Mouse (Mus musculus): ENCODE data around the gene Olfr1240. TPM values are rescaled to one million over a fixed set of nuclear protein-coding genes. Genes with fewer than 3 reads are reported as not detected.

The Olfr1240 gene
- polyA plus RNA-seq (2014; fragmentation: Nextera tagmentation; extraction: Ambion mirVana): not detected in 2 replicates

DNA sequence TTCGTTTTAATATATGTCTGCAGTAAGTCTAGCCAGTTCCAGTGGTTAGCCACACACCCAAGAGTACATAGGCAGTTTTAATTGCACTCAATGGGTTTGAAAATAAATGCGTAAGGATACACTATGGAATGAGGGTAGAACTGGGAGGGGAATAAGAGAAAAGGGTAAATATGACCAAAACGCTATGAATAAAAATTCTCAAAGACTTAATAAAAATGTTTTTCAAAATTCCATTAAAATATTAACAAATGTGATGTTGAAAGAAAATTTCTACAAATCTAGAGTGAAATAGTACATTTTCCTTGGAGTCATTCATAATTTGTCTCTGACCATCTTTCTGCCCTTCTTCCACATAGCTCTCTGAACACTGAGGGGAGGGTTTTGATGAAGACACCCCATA is at the start of gene Olfr1240:
Olfr1240 (minus strand) TSS at position 101 of the 400 bp plus-strand sequence.
- DNase-seq: no peak
- no peak within 1 kb of the TSS for H3K9ac ChIP-seq (replicated peaks; ENCODE audit: low read length)
- H3K4me2 ChIP-seq (ENCODE audit: low read length): no peak within 1 kb of the TSS
- 86% methylated on average over 3 of the region's 3 CpGs for WGBS
- H3K27me3 ChIP-seq (ENCODE audit: control insufficient read depth, insufficient read depth, low read length): no peaks in the 10 kb centered on the region
- H3K4me3 ChIP-seq (replicated peaks; ENCODE audit: low read depth, low read length): no peak within 1 kb of the TSS
- no peaks in the 10 kb centered on the region for H3K4me1 ChIP-seq (ENCODE audit: control insufficient read depth, insufficient read depth, low read length)
- H3K36me3 ChIP-seq (ENCODE audit: control insufficient read depth, insufficient read depth, low read length): no peaks in the 10 kb centered on the region
- H3K9me3 ChIP-seq (ENCODE audit: control insufficient read depth, low read length): no peaks in the 10 kb centered on the region
- ATAC-seq (ENCODE audit: low FRiP score, low TSS enrichment): no peak
- H3K27ac ChIP-seq (replicated peaks; ENCODE audit: low read depth, low read length): no peak within 1 kb of the TSS

DNA sequence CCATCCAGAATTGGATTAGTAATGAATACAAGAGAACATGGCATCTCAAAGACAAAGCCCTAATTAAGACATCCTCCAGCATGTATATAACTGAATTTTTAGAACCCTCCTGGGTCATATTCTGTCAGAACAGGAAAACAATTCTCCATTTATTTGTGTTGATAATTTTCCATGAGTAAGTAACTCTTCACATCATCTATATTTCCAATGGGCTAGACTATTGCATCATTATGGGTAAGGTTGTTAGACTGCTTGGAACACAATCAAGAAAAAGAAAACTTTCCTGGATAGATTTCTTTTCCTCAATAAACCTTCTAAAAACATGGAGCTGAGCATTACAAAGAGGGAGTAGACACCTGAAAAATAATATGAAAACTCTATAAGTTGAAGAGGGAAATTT is 44.2 kb upstream of the Olfr1240 start, which contains the start of gene Olfr1241:
Olfr1241 (minus strand) TSS at position 101 of the 400 bp plus-strand sequence.
- H3K4me3 ChIP-seq (replicated peaks; ENCODE audit: low read depth, low read length): no peak within 1 kb of the TSS
- H3K4me1 ChIP-seq (ENCODE audit: control insufficient read depth, insufficient read depth, low read length): no peaks in the 10 kb centered on the region
- H3K4me2 ChIP-seq (ENCODE audit: low read length): no peak within 1 kb of the TSS
- DNase-seq (no peak), ATAC-seq (ENCODE audit: low FRiP score, low TSS enrichment) (no peak)
- H3K27ac ChIP-seq (replicated peaks; ENCODE audit: low read depth, low read length): no peak within 1 kb of the TSS
- H3K36me3 ChIP-seq (ENCODE audit: control insufficient read depth, insufficient read depth, low read length): no peaks in the 10 kb centered on the region
- H3K9me3 ChIP-seq (ENCODE audit: control insufficient read depth, low read length): no peaks in the 10 kb centered on the region
- no peak within 1 kb of the TSS for H3K9ac ChIP-seq (replicated peaks; ENCODE audit: low read length)
- no peaks in the 10 kb centered on the region for H3K27me3 ChIP-seq (ENCODE audit: control insufficient read depth, insufficient read depth, low read length)

DNA sequence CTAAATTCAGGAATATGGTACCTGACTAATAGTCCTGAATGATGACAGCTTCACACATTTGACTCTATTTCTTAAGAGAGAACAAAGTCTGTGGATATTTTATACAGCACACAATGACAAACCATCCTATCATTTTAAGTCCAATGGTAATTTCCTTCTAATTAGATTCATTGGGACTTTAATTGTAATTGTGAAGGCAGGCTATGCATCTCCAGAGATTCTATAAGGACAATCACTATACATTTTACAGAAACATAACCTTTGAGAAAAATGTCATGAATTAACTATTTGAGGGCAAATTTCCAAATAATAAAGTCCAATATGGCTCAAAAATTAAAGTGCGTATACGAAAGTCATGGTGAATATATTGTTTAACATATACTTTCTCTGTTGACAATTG is 22.5 kb downstream of the Olfr1240 start, which contains the start of gene Olfr1239:
Olfr1239 (minus strand) TSS at position 101 of the 400 bp plus-strand sequence.
- Histone ChIP-seq H3K27me3 (ENCODE audit: control insufficient read depth, insufficient read depth, low read length) (no peaks in the 10 kb centered on the region), H3K4me1 (ENCODE audit: control insufficient read depth, insufficient read depth, low read length) (no peaks in the 10 kb centered on the region), H3K36me3 (ENCODE audit: control insufficient read depth, insufficient read depth, low read length) (no peaks in the 10 kb centered on the region), H3K9me3 (ENCODE audit: control insufficient read depth, low read length) (no peaks in the 10 kb centered on the region), H3K9ac (replicated peaks; ENCODE audit: low read length) (no peak within 1 kb of the TSS), H3K27ac (replicated peaks; ENCODE audit: low read depth, low read length) (no peak within 1 kb of the TSS), H3K4me2 (ENCODE audit: low read length) (no peak within 1 kb of the TSS), H3K4me3 (replicated peaks; ENCODE audit: low read depth, low read length) (no peak within 1 kb of the TSS)
- no peak for DNase-seq
- ATAC-seq (ENCODE audit: low FRiP score, low TSS enrichment): no peak
- WGBS: over 99% methylated on average over 2 of the region's 2 CpGs

DNA sequence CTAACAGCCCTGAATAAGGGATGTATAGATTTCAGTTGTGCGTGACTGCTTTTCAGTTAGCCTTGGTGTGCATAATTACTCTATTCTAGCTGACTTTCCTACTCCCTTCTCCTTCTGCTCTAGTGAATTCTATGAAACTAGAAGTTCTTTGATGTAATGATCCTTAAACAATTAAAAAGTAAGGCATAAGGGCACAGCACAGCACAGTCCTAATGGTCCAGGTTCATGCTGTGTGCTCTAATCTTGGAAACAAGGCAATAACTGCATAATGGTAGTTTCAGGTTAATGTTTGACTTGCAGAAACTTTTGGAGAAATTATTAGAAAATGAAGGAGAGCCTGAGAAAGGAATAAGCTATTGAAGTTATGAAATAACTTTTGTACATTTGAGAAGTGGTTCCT is 28.2 kb downstream of the Olfr1240 start:
- no peak overlapping the region for H3K4me3 ChIP-seq (replicated peaks; ENCODE audit: low read depth, low read length)
- H3K9me3 ChIP-seq (ENCODE audit: control insufficient read depth, low read length): no peaks in the 10 kb centered on the region
- no peaks in the 10 kb centered on the region for H3K4me1 ChIP-seq (ENCODE audit: control insufficient read depth, insufficient read depth, low read length)
- no peaks in the 10 kb centered on the region for H3K27me3 ChIP-seq (ENCODE audit: control insufficient read depth, insufficient read depth, low read length)
- DNase-seq (no peak), ATAC-seq (ENCODE audit: low FRiP score, low TSS enrichment) (no peak)
- no peak overlapping the region for H3K9ac ChIP-seq (replicated peaks; ENCODE audit: low read length)
- no peak overlapping the region for H3K4me2 ChIP-seq (ENCODE audit: low read length)
- 95% methylated on average over 1 of the region's 1 CpGs for WGBS
- H3K36me3 ChIP-seq (ENCODE audit: control insufficient read depth, insufficient read depth, low read length): no peaks in the 10 kb centered on the region
- H3K27ac ChIP-seq (replicated peaks; ENCODE audit: low read depth, low read length): no peak overlapping the region

DNA sequence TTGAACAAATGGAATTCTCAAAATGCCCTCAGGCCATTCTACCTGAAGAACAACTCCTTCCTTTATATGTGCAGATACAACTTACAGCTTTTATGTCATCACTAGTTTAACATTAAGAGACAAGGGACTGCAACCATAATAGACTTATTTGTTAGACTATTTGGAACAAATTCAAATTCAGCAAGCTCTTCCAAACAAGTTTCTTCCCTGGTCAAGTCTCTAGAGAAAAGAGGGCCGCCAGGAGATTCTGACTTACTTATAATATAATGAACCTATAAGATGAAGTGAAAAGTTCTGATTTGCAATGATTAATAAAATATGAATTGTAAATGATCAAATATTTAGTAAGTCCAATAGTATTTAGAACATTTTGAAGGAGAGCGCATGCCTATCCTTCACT is 33.2 kb downstream of the Olfr1240 start, which contains the start of gene Olfr1238:
Olfr1238 (minus strand) TSS at position 101 of the 400 bp plus-strand sequence.
- DNase-seq (no peak), ATAC-seq (ENCODE audit: low FRiP score, low TSS enrichment) (no peak)
- Histone ChIP-seq H3K27me3 (ENCODE audit: control insufficient read depth, insufficient read depth, low read length) (no peaks in the 10 kb centered on the region), H3K4me3 (replicated peaks; ENCODE audit: low read depth, low read length) (no peak within 1 kb of the TSS), H3K4me2 (ENCODE audit: low read length) (no peak within 1 kb of the TSS), H3K36me3 (ENCODE audit: control insufficient read depth, insufficient read depth, low read length) (no peaks in the 10 kb centered on the region), H3K27ac (replicated peaks; ENCODE audit: low read depth, low read length) (no peak within 1 kb of the TSS), H3K4me1 (ENCODE audit: control insufficient read depth, insufficient read depth, low read length) (no peaks in the 10 kb centered on the region), H3K9me3 (ENCODE audit: control insufficient read depth, low read length) (no peaks in the 10 kb centered on the region), H3K9ac (replicated peaks; ENCODE audit: low read length) (no peak within 1 kb of the TSS)
- 93% methylated on average over 2 of the region's 2 CpGs for WGBS

DNA sequence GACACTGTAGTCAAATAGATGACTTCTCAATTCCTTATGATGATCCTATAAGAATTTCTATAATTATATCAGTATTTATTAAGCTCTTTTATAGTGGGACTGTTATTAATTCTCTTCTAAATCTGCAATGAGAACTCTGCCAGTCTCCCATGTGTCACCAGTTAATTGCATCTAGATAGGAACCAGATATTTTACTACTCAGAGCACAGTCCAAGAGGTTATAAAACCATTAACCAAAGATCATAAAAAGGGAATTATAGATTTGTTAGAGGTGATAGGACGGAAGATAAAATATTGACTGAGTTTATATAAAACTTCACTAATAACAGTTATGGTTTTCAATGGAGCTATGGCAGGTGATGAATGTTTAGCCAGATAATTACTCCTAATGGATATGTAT is 41.9 kb downstream of the Olfr1240 start:
- DNase-seq: no peak
- ATAC-seq (ENCODE audit: low FRiP score, low TSS enrichment): no peak
- H3K27me3 ChIP-seq (ENCODE audit: control insufficient read depth, insufficient read depth, low read length): no peaks in the 10 kb centered on the region
- no peak overlapping the region for H3K4me3 ChIP-seq (replicated peaks; ENCODE audit: low read depth, low read length)
- no peak overlapping the region for H3K9ac ChIP-seq (replicated peaks; ENCODE audit: low read length)
- no peaks in the 10 kb centered on the region for H3K4me1 ChIP-seq (ENCODE audit: control insufficient read depth, insufficient read depth, low read length)
- WGBS: 92% methylated on average over 1 of the region's 1 CpGs
- no peaks in the 10 kb centered on the region for H3K36me3 ChIP-seq (ENCODE audit: control insufficient read depth, insufficient read depth, low read length)
- no peaks in the 10 kb centered on the region for H3K9me3 ChIP-seq (ENCODE audit: control insufficient read depth, low read length)
- H3K27ac ChIP-seq (replicated peaks; ENCODE audit: low read depth, low read length): no peak overlapping the region
- no peak overlapping the region for H3K4me2 ChIP-seq (ENCODE audit: low read length)

Other genes starting within 250 kb of the Olfr1240 start
- not detected in 2 replicates for gene Olfr1226, start 243.0 kb downstream of the Olfr1240 start, polyA plus RNA-seq (2014; fragmentation: Nextera tagmentation; extraction: Ambion mirVana)
- not detected in 2 replicates for gene Olfr1228, start 188.9 kb downstream of the Olfr1240 start, polyA plus RNA-seq (2014; fragmentation: Nextera tagmentation; extraction: Ambion mirVana)
- gene Olfr1229, start 155.0 kb downstream of the Olfr1240 start, polyA plus RNA-seq (2014; fragmentation: Nextera tagmentation; extraction: Ambion mirVana): not detected in 2 replicates
- not detected in 2 replicates for gene Olfr1230, start 145.7 kb downstream of the Olfr1240 start, polyA plus RNA-seq (2014; fragmentation: Nextera tagmentation; extraction: Ambion mirVana)
- gene Olfr1231, start 135.9 kb downstream of the Olfr1240 start, polyA plus RNA-seq (2014; fragmentation: Nextera tagmentation; extraction: Ambion mirVana): not detected in 2 replicates
- not detected in 2 replicates for gene Olfr1232, start 113.3 kb downstream of the Olfr1240 start, polyA plus RNA-seq (2014; fragmentation: Nextera tagmentation; extraction: Ambion mirVana)
- gene Olfr1233, start 100.6 kb downstream of the Olfr1240 start, polyA plus RNA-seq (2014; fragmentation: Nextera tagmentation; extraction: Ambion mirVana): not detected in 2 replicates
- gene Olfr1234, start 78.1 kb downstream of the Olfr1240 start, polyA plus RNA-seq (2014; fragmentation: Nextera tagmentation; extraction: Ambion mirVana): not detected in 2 replicates
- gene Olfr1238, start 33.3 kb downstream of the Olfr1240 start, polyA plus RNA-seq (2014; fragmentation: Nextera tagmentation; extraction: Ambion mirVana): not detected in 2 replicates
- not detected in 2 replicates for gene Olfr1239, start 22.6 kb downstream of the Olfr1240 start, polyA plus RNA-seq (2014; fragmentation: Nextera tagmentation; extraction: Ambion mirVana)
- not detected in 2 replicates for gene Olfr1241, start 44.1 kb upstream of the Olfr1240 start, polyA plus RNA-seq (2014; fragmentation: Nextera tagmentation; extraction: Ambion mirVana)
- gene Olfr1242, start 55.3 kb upstream of the Olfr1240 start, polyA plus RNA-seq (2014; fragmentation: Nextera tagmentation; extraction: Ambion mirVana): not detected in 2 replicates
- not detected in 2 replicates for gene Olfr1243, start 88.5 kb upstream of the Olfr1240 start, polyA plus RNA-seq (2014; fragmentation: Nextera tagmentation; extraction: Ambion mirVana)
- gene Olfr1245, start 135.4 kb upstream of the Olfr1240 start, polyA plus RNA-seq (2014; fragmentation: Nextera tagmentation; extraction: Ambion mirVana): not detected in 2 replicates
- not detected in 2 replicates for gene Olfr1246, start 150.2 kb upstream of the Olfr1240 start, polyA plus RNA-seq (2014; fragmentation: Nextera tagmentation; extraction: Ambion mirVana)
- not detected in 2 replicates for gene Olfr1247, start 171.1 kb upstream of the Olfr1240 start, polyA plus RNA-seq (2014; fragmentation: Nextera tagmentation; extraction: Ambion mirVana)
- not detected in 2 replicates for gene Olfr1248, start 175.2 kb upstream of the Olfr1240 start, polyA plus RNA-seq (2014; fragmentation: Nextera tagmentation; extraction: Ambion mirVana)
- gene Olfr1249, start 192.0 kb upstream of the Olfr1240 start, polyA plus RNA-seq (2014; fragmentation: Nextera tagmentation; extraction: Ambion mirVana): not detected in 2 replicates
- gene Olfr1250, start 218.5 kb upstream of the Olfr1240 start, polyA plus RNA-seq (2014; fragmentation: Nextera tagmentation; extraction: Ambion mirVana): not detected in 2 replicates
- not detected in 2 replicates for gene Olfr1251, start 228.9 kb upstream of the Olfr1240 start, polyA plus RNA-seq (2014; fragmentation: Nextera tagmentation; extraction: Ambion mirVana)

All from midbrain, embryonic 14.5 days (tissue).